Mouse (Mus musculus): Measurements from ENCODE around the gene Srpx2.

DNA sequence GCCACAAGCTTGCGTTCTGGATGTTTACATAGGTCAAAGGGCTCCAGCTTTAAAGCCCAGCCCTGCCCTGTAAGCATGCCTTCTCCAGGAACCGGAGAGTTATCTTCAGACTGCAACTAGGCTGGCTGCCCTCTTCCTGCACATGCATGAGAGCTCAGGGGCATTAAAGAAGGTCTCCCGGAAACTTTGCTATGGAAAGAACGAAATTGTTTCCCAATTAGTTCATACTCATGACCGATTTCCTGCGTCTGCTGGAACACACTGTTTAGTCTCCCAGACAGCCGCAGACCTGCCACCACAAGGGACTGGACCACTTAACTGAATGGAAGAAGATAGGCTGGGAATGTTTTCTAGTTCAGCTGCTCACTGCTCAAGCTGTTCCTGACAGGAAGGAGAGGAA lies 6.0 kb downstream of the Srpx2 start:
- TF ChIP-seq CTCF (IDR thresholded peaks at IDR 0.05; ENCODE audit: extremely low read depth, insufficient read depth, low read length) (no peak), POLR2A (IDR thresholded peaks at IDR 0.05; ENCODE audit: extremely low read depth, insufficient read depth, low read length) (no peak)

All from cortical plate, adult 2 months (tissue).